Mouse (Mus musculus) kidney, embryonic 16.5 days (tissue): ENCODE measurements around the gene BC049352. TPM values are rescaled to one million over a fixed set of nuclear protein-coding genes. Genes with fewer than 3 reads are reported as not detected.

Source experiments
- ATAC-seq: fragments of 200-750 bp; cut with Nextera tagmentation; 2 replicates; pipeline ENCODE4 v1.8.0; 2017; ENCODE audit warnings: moderate TSS enrichment; ENCODE audit not compliant: low FRiP score, low TSS enrichment
- H3K27ac ChIP-seq: fragments of 300-500 bp; sonication (generic); 2 replicates; pipeline ENCODE4 v1.5.1; 2014; ENCODE audit warnings: low read length
- H3K27me3 ChIP-seq: fragments of 300-500 bp; sonication (generic); 2 replicates; pipeline ENCODE4 v1.6.1; 2014; ENCODE audit warnings: low read length, control low read depth, mixed read lengths; ENCODE audit not compliant: insufficient read depth
- H3K36me3 ChIP-seq: fragments of 300-500 bp; sonication (generic); 2 replicates; pipeline ENCODE4 v1.6.1; 2014; ENCODE audit warnings: low read length, control low read depth, mixed read lengths; ENCODE audit not compliant: insufficient read depth
- H3K4me1 ChIP-seq: fragments of 300-500 bp; sonication (generic); 2 replicates; pipeline ENCODE4 v1.6.1; 2014; ENCODE audit warnings: low read length, control low read depth, mixed read lengths; ENCODE audit not compliant: insufficient read depth
- H3K4me2 ChIP-seq: fragments of 300-500 bp; sonication (generic); replicated peaks from 2 replicates; pipeline ENCODE4 v1.6.1; 2014; ENCODE audit warnings: low read depth, low read length
- H3K4me3 ChIP-seq: fragments of 300-500 bp; sonication (generic); 2 replicates; pipeline ENCODE4 v1.5.1; 2014; ENCODE audit warnings: mild to moderate bottlenecking, low read length
- H3K9ac ChIP-seq: fragments of 300-500 bp; sonication (generic); replicated peaks from 2 replicates; pipeline ENCODE4 v1.6.1; 2014; ENCODE audit warnings: low read length
- H3K9me3 ChIP-seq: fragments of 300-500 bp; sonication (generic); 2 replicates; pipeline ENCODE4 v1.6.1; 2016; ENCODE audit warnings: low read length, control low read depth
- whole genome bisulfite sequencing: fragments of 180-500 bp; shearing (Covaris S2); extraction: QIAGEN DNeasy Blood & Tissue Kit; methylation state at CpG from one replicate; pipeline ENCODE4 v1.1.7; 2014; 5-methylcytosine and 5-hydroxymethylcytosine counted together
- polyA plus RNA-seq: library from polyadenylated mRNA; unstranded; fragments of >200 nt; fragmentation: Nextera tagmentation; extraction: Ambion mirVana; gene quantifications from 2 replicates; pipeline ENCODE4 v1.2.1, GENCODE M21; 2015

The BC049352 gene
- polyA plus RNA-seq, 1 experiment from 2014 or later, result not detected

- peak; percentile 62 for ATAC-seq
- 0 out of 2 replicates have a peak overlapping the region, but pooled peaks have one; percentile 18 for H3K27ac ChIP-seq
- no peaks in the 10 kb centered on the region for H3K9me3 ChIP-seq
- peaks cover 6% of the 10 kb centered on the region for H3K4me1 ChIP-seq
- H3K36me3 ChIP-seq, result no peaks in the 10 kb centered on the region
- 55% methylated on average over 5 of the region's 5 CpGs for WGBS
- H3K27me3 ChIP-seq, result no peaks in the 10 kb centered on the region
- no peak overlapping the region for H3K4me3 ChIP-seq
- no peak overlapping the region for H3K4me2 ChIP-seq
- H3K9ac ChIP-seq, result 0 out of 2 replicates have a peak overlapping the region, but pooled peaks have one; percentile 7
Observed at GRCm38 (mm10) chr9:45205143-45205542, 23.3 kb downstream of the BC049352 start.

- Histone ChIP-seq H3K4me3 (no peak overlapping the region), H3K27ac (no peak overlapping the region), H3K27me3 (no peaks in the 10 kb centered on the region), H3K9ac (no peak overlapping the region), H3K4me1 (peaks cover 6% of the 10 kb centered on the region), H3K9me3 (no peaks in the 10 kb centered on the region), H3K36me3 (no peaks in the 10 kb centered on the region), H3K4me2 (no peak overlapping the region)
- 56% methylated on average over 4 of the region's 4 CpGs for WGBS
- ATAC-seq, result no peak
Observed at GRCm38 (mm10) chr9:45206121-45206520, 24.3 kb downstream of the BC049352 start.

GRCm38 (mm10) chr9:45207015-45207743 is 25.4 kb downstream of the BC049352 start:
- no peak for ATAC-seq
- Histone ChIP-seq H3K4me3 (no peak overlapping the region), H3K9me3 (no peaks in the 10 kb centered on the region), H3K27ac (no peak overlapping the region), H3K4me2 (no peak overlapping the region), H3K27me3 (no peaks in the 10 kb centered on the region), H3K36me3 (no peaks in the 10 kb centered on the region), H3K4me1 (peaks cover 6% of the 10 kb centered on the region), H3K9ac (no peak overlapping the region)
- WGBS, result 57% methylated on average over 7 of the region's 7 CpGs

GRCm38 (mm10) chr9:45212001-45212400 is 30.2 kb downstream of the BC049352 start:
- Histone ChIP-seq H3K4me1 (no peaks in the 10 kb centered on the region), H3K4me3 (no peak overlapping the region), H3K27me3 (no peaks in the 10 kb centered on the region), H3K4me2 (no peak overlapping the region), H3K9me3 (no peaks in the 10 kb centered on the region), H3K36me3 (no peaks in the 10 kb centered on the region), H3K27ac (no peak overlapping the region), H3K9ac (no peak overlapping the region)
- 40% methylated on average over 6 of the region's 6 CpGs for WGBS
- 0 out of 2 replicates have a peak, but pooled peaks have one; percentile 54 for ATAC-seq

GRCm38 (mm10) chr9:45215526-45216179 is 33.8 kb downstream of the BC049352 start:
- WGBS, result 69% methylated on average over 11 of the region's 11 CpGs
- Histone ChIP-seq H3K27ac (no peak overlapping the region), H3K36me3 (no peaks in the 10 kb centered on the region), H3K27me3 (no peaks in the 10 kb centered on the region), H3K4me3 (no peak overlapping the region), H3K4me1 (no peaks in the 10 kb centered on the region), H3K9ac (no peak overlapping the region), H3K4me2 (no peak overlapping the region), H3K9me3 (no peaks in the 10 kb centered on the region)
- no peak for ATAC-seq

GRCm38 (mm10) chr9:45219644-45220043 is 37.8 kb downstream of the BC049352 start:
- no peak for ATAC-seq
- Histone ChIP-seq H3K9me3 (no peaks in the 10 kb centered on the region), H3K27ac (no peak overlapping the region), H3K36me3 (no peaks in the 10 kb centered on the region), H3K4me3 (no peak overlapping the region), H3K4me2 (no peak overlapping the region), H3K4me1 (no peaks in the 10 kb centered on the region), H3K27me3 (no peaks in the 10 kb centered on the region), H3K9ac (no peak overlapping the region)
- 85% methylated on average over 3 of the region's 3 CpGs for WGBS

GRCm38 (mm10) chr9:45221567-45221966 is 39.8 kb downstream of the BC049352 start:
- ATAC-seq, result 0 out of 2 replicates have a peak, but pooled peaks have one; percentile 35
- H3K27me3 ChIP-seq, result no peaks in the 10 kb centered on the region
- H3K4me2 ChIP-seq, result no peak overlapping the region
- H3K9me3 ChIP-seq, result no peaks in the 10 kb centered on the region
- no peaks in the 10 kb centered on the region for H3K4me1 ChIP-seq
- no peak overlapping the region for H3K27ac ChIP-seq
- H3K36me3 ChIP-seq, result no peaks in the 10 kb centered on the region
- no peak overlapping the region for H3K9ac ChIP-seq
- H3K4me3 ChIP-seq, result no peak overlapping the region
- WGBS, result 12% methylated on average over 6 of the region's 6 CpGs

- no peak for ATAC-seq
- WGBS, result 68% methylated on average over 8 of the region's 8 CpGs
Observed at GRCm38 (mm10) chr9:45229359-45229758, 47.6 kb downstream of the BC049352 start.

GRCm38 (mm10) chr9:45235668-45236227 is 53.9 kb downstream of the BC049352 start:
- Histone ChIP-seq H3K27me3 (no peaks in the 10 kb centered on the region), H3K27ac (peak overlapping the region; percentile 7; the same call in 1 of the 2 replicates), H3K4me1 (no peaks in the 10 kb centered on the region), H3K4me3 (no peak overlapping the region), H3K4me2 (no peak overlapping the region), H3K9me3 (no peaks in the 10 kb centered on the region; the same call in 1 of the 2 replicates), H3K9ac (no peak overlapping the region), H3K36me3 (no peaks in the 10 kb centered on the region)
- ATAC-seq, result no peak
- 31% methylated on average over 6 of the region's 6 CpGs for WGBS

More at GRCm38 (mm10) chr9:45229359-45229758, 47.6 kb downstream of the BC049352 start:
- no peak overlapping the region for H3K4me2 ChIP-seq
- H3K27me3 ChIP-seq, result no peaks in the 10 kb centered on the region
- H3K36me3 ChIP-seq, result no peaks in the 10 kb centered on the region
- H3K4me3 ChIP-seq, result no peak overlapping the region
- H3K4me1 ChIP-seq, result no peaks in the 10 kb centered on the region
- H3K9me3 ChIP-seq, result no peaks in the 10 kb centered on the region
- no peak overlapping the region for H3K9ac ChIP-seq
- H3K27ac ChIP-seq, result no peak overlapping the region
